Mouse (Mus musculus): ENCODE results near the gene 1700028P14Rik.

Gene 1700028P14Rik

GRCm38 (mm10) chr19:23594950-23595349, 57.7 kb downstream of the 1700028P14Rik start:
- no peak for DNase-seq

DNA sequence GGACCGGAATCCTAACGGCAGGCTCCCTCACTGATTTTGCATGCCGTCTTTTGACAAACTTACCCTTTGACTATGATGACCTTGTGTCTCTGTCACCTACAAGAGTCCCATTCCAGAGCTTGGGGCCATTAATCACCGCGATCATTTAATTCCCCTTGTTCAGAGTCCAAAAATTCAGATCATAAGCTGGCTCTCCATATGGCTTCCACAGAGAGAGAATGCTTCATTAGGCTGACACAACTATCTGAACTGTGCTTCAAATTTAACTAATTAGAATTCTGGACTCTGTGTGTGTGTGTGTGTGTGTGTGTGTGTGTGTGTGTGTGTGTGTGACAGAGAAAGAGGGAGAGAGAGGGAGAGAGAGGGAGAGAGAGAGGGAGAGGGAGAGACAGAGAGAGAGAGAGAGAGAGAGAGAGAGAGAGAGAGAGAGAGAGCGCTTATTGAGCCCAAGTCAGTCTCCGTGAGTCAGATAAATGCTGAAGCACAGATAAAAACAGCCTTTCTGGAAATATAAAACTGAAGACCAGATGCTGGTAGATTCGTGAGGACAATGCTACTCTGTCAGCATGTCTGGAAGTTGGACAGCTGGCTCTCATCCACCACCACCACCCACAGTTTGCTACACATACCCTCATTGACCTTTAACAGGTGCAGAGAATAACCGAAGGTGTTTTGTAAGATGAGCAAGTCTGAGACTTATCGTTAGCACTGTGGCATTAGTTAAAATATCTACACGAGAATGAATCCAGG, 73.8 kb downstream of the 1700028P14Rik start:
- DNase-seq = no peak

DNA sequence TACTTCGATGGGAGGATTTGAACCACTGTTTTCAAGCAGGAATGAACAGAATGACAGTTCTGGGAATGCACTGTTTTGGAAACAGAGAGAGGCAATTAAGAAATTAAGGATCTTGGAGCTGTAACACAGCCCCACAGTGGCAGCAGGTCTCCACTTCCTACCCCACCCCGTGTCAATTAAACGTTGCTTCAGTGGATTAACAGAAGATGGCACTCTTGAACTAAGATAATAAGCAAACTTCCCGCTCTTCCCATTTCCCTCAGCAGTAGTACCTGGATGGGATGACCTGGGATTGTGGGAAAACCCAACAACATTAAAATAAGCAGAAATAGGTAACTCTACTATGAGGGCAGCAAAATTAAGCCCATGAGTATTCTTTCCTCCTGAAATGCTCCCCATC, 75.9 kb downstream of the 1700028P14Rik start:
- no peak for DNase-seq

- DNase-seq = no peak
These were observed 88.9 kb downstream of the 1700028P14Rik start for GRCm38 (mm10) chr19:23563693-23564092.

- DNase-seq = no peak
These were observed 90.0 kb downstream of the 1700028P14Rik start for GRCm38 (mm10) chr19:23562588-23562987.

GRCm38 (mm10) chr19:23562061-23562460, 90.6 kb downstream of the 1700028P14Rik start:
- DNase-seq = no peak

- no peak for DNase-seq
These were observed 99.2 kb downstream of the 1700028P14Rik start for GRCm38 (mm10) chr19:23553450-23553849.

DNA sequence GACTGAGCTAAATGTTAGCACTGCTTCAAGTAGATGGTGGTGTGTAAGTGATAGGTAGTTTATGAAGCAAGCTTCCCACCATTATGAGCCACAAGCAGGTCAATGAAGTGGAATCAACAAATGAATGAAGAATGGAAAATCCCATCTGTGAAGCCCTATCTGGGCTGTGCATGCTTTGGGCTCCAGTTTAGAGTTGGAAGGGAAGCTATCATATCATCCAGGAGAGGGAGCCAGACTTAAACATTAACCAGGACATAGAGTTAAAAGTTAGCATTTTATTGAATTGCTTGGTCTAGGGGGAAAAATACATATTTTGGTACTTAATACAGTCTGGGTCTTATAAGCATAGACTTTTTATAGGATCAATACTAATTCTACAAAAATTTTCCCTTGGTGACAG, 107.0 kb downstream of the 1700028P14Rik start:
- DNase-seq = no peak

- no peak for DNase-seq
These were observed 109.2 kb downstream of the 1700028P14Rik start for GRCm38 (mm10) chr19:23543244-23544004.

- no peak for DNase-seq
These were observed 109.9 kb downstream of the 1700028P14Rik start for GRCm38 (mm10) chr19:23542759-23543158.

DNA sequence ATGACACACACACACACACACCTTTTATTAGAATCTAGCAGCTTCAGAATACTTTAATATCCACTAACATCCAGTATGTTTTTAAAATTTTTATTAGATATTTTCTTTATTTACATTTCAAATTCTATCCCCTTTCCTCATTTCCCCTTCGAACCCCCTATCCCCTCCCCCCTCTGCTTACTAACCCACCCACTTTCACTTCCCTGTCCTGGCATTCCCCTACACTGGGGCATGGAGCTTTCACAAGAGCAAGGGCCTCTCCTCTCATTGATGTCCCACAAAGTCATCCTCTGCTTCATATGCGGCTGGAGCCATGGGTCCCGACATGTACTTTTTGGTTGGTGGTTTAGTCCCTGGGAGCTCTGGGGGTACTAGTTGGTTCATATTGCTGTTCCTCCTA, 116.9 kb downstream of the 1700028P14Rik start:
- DNase-seq = no peak

- no peak for DNase-seq
These were observed 120.7 kb downstream of the 1700028P14Rik start for GRCm38 (mm10) chr19:23531899-23532298.

DNA sequence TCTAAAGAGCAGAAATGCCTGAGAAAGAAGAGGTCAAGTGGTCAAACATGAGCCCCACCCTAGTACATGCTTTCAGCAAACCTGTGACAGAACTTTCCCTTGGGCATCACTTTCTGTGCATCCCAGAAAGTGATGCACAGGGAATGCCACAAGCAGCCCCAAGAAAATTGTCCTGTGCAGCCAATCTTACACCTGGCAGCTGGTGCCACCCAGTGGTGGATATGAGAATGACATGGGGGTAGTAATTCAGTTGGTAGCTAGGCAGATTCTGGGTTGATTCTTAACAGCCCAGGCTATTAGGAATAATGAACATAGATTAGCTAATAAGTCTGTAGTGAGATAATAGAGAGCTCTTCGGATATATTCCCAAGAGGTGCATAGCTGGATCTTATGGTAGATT, 128.9 kb downstream of the 1700028P14Rik start:
- peak; percentile 63 to 81 for DNase-seq

DNA sequence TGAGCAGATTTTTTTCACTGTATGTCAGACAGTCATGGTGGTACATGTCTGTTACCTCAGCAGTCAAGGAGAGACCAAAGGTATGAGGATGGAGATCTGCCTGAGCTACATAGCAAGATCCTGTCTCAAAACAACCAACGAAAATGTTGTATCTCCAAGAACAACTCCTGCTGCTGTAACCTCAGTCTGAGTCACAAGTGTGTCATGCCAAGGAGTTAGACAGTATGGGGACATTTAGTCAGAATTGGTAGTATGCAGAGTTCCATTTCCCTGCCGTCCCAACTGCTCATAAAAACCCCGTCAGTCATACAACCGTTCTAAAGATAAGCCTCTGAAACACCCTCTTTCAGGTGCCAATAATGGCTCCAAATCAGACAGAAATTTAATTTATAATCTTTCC, 130.8 kb downstream of the 1700028P14Rik start:
- DNase-seq = no peak

- DNase-seq = no peak
These were observed 131.5 kb downstream of the 1700028P14Rik start for GRCm38 (mm10) chr19:23521071-23521470.

GRCm38 (mm10) chr19:23520629-23521028, 132.0 kb downstream of the 1700028P14Rik start:
- DNase-seq = no peak

- no peak for DNase-seq
These were observed 134.1 kb downstream of the 1700028P14Rik start for GRCm38 (mm10) chr19:23518477-23518876.

DNA sequence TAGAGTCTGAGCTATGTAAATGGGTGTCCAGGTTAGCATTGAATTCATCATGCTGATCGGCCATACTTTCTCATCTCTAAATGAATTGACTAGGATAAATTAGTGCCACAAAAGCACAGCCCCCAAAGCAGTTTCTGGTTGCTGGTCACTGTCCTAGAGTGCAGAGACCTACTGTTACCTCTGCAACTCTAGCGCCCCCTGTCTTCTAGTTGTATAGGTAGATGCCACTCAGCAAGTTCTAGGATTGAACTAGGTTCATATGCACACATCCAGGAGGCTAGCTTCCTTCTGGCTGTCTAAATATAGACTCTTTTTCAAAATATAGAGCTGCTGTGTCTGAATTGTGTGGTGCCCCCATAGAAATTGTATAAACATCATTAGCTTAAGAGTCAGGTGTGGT, 141.3 kb downstream of the 1700028P14Rik start:
- DNase-seq = peak in 1 of 2 experiments; percentile 21

All from kidney, postnatal 25 days (tissue).